Mouse (Mus musculus): ENCODE measurements around the gene Amn. TPM values are rescaled to one million over a fixed set of nuclear protein-coding genes. Genes with fewer than 3 reads are reported as not detected.

Gene Amn
- polyA plus RNA-seq, 1 experiment: 7.0 TPM

DNA sequence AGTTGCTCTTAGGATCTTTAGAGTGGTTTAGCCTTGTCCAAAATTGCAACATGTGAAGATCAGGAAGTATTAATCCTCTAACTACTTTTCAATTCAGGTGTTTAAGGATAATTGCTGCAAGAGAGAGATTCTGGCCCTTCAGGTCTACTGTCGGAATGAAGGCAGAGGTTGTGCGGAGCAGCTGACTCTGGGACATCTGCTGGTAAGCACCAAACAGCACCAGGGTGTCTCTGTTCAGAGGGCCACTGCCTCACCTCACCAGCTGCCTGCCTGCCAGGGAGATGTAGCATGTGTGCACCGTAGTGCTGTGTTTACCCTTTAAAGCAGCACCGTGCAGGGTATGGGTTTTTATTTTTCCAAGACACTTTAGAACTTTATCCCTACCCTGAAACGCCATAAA lies 28.5 kb upstream of the Amn start:
- WGBS: 98% methylated on average over 5 of the region's 5 CpGs
- no peaks in the 10 kb centered on the region for H3K36me3 ChIP-seq (ENCODE audit: control insufficient read depth, insufficient read depth, low read length)
- DNase-seq: no peak
- H3K27me3 ChIP-seq (ENCODE audit: control insufficient read depth, insufficient read depth, low read length): no peaks in the 10 kb centered on the region
- no peak overlapping the region for H3K27ac ChIP-seq (ENCODE audit: control insufficient read depth, insufficient read depth, low read length)
- H3K4me1 ChIP-seq (replicated peaks; ENCODE audit: control insufficient read depth, insufficient read depth, low read length): peaks cover 15% of the 10 kb centered on the region
- TF ChIP-seq POLR2A (IDR thresholded peaks at IDR 0.05; ENCODE audit: control insufficient read depth, extremely low read depth, insufficient read depth, low read length, poor library complexity) (no peak), CTCF (IDR thresholded peaks at IDR 0.05; ENCODE audit: borderline replicate concordance, control insufficient read depth, extremely low read depth, insufficient read depth, low read length, poor library complexity) (no peak)
- no peak overlapping the region for H3K4me3 ChIP-seq (ENCODE audit: control insufficient read depth, insufficient read depth, low read length)

DNA sequence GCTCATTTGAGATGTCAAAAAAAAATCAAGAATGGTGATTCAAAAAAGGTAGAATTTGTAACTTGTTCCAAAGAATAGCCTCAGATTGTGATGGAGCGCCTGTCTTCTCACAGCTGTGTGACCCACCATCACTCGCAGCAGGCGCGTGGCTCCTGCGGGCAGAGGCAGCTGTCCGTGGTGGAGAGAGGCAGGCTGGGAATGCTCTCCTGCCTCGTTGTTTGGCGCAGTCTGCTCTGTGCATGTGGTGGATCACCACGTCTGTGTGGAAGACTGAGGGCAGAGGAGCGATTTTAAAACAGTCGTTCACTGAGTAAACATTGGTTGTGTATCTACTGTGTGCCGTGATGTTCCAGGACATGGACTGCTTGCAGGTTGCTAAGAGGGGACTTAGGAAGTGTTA lies 27.2 kb upstream of the Amn start:
- no peak for DNase-seq
- H3K27ac ChIP-seq (ENCODE audit: control insufficient read depth, insufficient read depth, low read length): no peak overlapping the region
- H3K27me3 ChIP-seq (ENCODE audit: control insufficient read depth, insufficient read depth, low read length): no peaks in the 10 kb centered on the region
- peaks cover 4% of the 10 kb centered on the region for H3K36me3 ChIP-seq (ENCODE audit: control insufficient read depth, insufficient read depth, low read length)
- H3K4me1 ChIP-seq (replicated peaks; ENCODE audit: control insufficient read depth, insufficient read depth, low read length): peaks cover 8% of the 10 kb centered on the region
- TF ChIP-seq CTCF (IDR thresholded peaks at IDR 0.05; ENCODE audit: borderline replicate concordance, control insufficient read depth, extremely low read depth, insufficient read depth, low read length, poor library complexity): no peak
- no peak for TF ChIP-seq POLR2A (IDR thresholded peaks at IDR 0.05; ENCODE audit: control insufficient read depth, extremely low read depth, insufficient read depth, low read length, poor library complexity)
- no peak overlapping the region for H3K4me3 ChIP-seq (ENCODE audit: control insufficient read depth, insufficient read depth, low read length)
- whole genome bisulfite sequencing: 96% methylated on average over 12 of the region's 12 CpGs

DNA sequence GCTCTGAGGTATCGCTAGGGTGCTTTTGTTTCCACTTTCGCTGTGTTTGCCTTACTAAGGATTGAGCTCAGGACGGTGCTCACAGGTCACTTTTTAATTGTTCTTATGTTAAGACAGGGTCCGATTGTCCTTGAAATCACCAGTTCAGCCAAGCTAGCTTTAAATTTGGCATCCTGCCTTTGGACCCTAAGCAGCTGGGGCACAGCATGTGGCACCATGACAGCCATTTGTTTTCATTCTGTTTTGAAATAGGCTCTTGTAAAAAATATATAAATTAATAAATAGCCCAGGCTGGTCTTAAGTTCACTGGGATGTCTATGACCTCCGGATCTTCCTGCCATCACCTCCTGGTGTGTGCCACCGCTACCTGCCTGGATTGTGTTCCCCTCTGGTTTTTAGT lies 25.8 kb upstream of the Amn start:
- WGBS: 98% methylated on average over 6 of the region's 6 CpGs

DNA sequence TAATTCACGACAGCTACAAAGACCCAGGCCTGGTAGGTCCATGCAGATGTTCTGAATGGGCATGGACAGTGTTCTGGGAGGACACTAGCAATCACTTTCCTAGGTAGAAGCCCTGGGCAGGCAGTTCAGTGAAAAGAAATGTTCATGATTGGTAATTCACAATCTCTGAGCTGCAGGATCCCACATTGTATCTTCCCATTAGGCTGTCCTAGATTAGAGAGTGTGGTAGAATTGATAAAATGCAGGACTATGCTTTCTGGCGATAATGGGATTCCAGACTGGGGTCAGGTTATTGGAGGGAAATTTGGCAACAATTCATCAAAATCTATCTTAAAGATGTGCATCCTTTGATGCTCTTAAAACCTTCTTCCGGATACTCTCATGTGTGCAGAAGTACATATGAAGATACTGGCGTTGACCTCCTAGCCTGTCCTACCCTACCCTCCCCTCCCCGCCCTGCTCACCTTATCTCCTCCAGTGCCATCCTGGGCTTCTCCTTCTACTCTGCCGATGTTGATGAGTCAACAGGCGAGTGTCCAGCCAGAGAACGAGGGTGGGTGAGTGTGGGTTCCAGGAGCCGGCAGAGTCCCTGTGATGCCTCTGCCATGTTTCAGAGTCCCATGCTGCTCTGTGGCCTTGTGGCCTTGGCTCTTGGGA lies 24.0 kb upstream of the Amn start:
- Histone ChIP-seq H3K27ac (ENCODE audit: control insufficient read depth, insufficient read depth, low read length) (no peak overlapping the region), H3K36me3 (ENCODE audit: control insufficient read depth, insufficient read depth, low read length) (peaks cover 6% of the 10 kb centered on the region), H3K4me3 (ENCODE audit: control insufficient read depth, insufficient read depth, low read length) (no peak overlapping the region), H3K4me1 (replicated peaks; ENCODE audit: control insufficient read depth, insufficient read depth, low read length) (no peaks in the 10 kb centered on the region), H3K27me3 (ENCODE audit: control insufficient read depth, insufficient read depth, low read length) (no peaks in the 10 kb centered on the region)
- 97% methylated on average over 9 of the region's 9 CpGs for WGBS
- TF ChIP-seq CTCF (IDR thresholded peaks at IDR 0.05; ENCODE audit: borderline replicate concordance, control insufficient read depth, extremely low read depth, insufficient read depth, low read length, poor library complexity) (no peak), POLR2A (IDR thresholded peaks at IDR 0.05; ENCODE audit: control insufficient read depth, extremely low read depth, insufficient read depth, low read length, poor library complexity) (no peak)
- no peak for DNase-seq

More for the DNA sequence above, 25.8 kb upstream of the Amn start:
- Histone ChIP-seq H3K27ac (ENCODE audit: control insufficient read depth, insufficient read depth, low read length) (no peak overlapping the region), H3K36me3 (ENCODE audit: control insufficient read depth, insufficient read depth, low read length) (peaks cover 6% of the 10 kb centered on the region), H3K4me3 (ENCODE audit: control insufficient read depth, insufficient read depth, low read length) (no peak overlapping the region), H3K27me3 (ENCODE audit: control insufficient read depth, insufficient read depth, low read length) (no peaks in the 10 kb centered on the region), H3K4me1 (replicated peaks; ENCODE audit: control insufficient read depth, insufficient read depth, low read length) (no peaks in the 10 kb centered on the region)
- no peak for TF ChIP-seq POLR2A (IDR thresholded peaks at IDR 0.05; ENCODE audit: control insufficient read depth, extremely low read depth, insufficient read depth, low read length, poor library complexity)
- no peak for TF ChIP-seq CTCF (IDR thresholded peaks at IDR 0.05; ENCODE audit: borderline replicate concordance, control insufficient read depth, extremely low read depth, insufficient read depth, low read length, poor library complexity)
- DNase-seq: no peak

DNA sequence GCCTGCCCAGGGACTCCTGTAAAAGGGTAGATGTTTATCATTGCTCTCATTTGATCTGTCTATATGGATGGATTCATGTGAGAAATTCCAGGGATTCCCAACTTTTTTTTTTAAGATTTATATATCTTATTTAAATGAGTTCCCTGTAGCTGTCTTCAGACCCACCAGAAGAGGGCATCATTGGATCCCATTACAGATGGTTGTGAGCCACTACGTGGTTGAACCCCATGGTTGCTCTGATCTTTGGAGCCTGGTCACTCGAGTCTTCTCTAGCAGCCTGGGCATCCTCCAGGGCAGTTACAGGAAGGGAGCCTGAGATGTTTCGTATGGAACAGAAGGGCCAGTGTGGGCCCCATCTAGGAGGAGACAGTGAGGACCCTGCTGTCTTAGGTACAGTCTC lies 21.8 kb upstream of the Amn start:
- H3K36me3 ChIP-seq (ENCODE audit: control insufficient read depth, insufficient read depth, low read length): peaks cover 6% of the 10 kb centered on the region

DNA sequence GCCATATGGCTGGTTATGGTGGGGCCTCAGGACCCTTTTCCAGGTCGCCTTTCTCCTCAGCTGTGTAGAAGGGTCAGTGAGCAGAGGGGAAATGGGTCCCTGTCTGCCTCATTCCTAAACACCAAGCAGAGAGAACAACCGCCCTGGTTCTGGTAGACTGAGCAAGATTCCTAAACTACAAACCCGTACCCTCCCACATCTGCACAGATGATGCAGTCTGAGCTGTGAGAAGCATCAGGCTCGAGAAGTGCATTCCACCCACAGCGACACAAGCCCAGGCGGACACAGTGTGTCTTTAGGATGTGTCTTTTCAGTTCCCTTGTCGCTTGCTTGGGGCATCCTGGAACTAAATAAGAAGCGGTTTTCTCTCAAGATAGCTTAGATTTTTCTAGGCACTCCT lies 20.8 kb upstream of the Amn start:
- Histone ChIP-seq H3K27me3 (ENCODE audit: control insufficient read depth, insufficient read depth, low read length) (no peaks in the 10 kb centered on the region), H3K4me1 (replicated peaks; ENCODE audit: control insufficient read depth, insufficient read depth, low read length) (no peaks in the 10 kb centered on the region), H3K36me3 (ENCODE audit: control insufficient read depth, insufficient read depth, low read length) (peaks cover 6% of the 10 kb centered on the region), H3K27ac (ENCODE audit: control insufficient read depth, insufficient read depth, low read length) (no peak overlapping the region), H3K4me3 (ENCODE audit: control insufficient read depth, insufficient read depth, low read length) (no peak overlapping the region)
- DNase-seq: no peak
- 97% methylated on average over 8 of the region's 8 CpGs for WGBS
- TF ChIP-seq CTCF (IDR thresholded peaks at IDR 0.05; ENCODE audit: borderline replicate concordance, control insufficient read depth, extremely low read depth, insufficient read depth, low read length, poor library complexity): no peak
- TF ChIP-seq POLR2A (IDR thresholded peaks at IDR 0.05; ENCODE audit: control insufficient read depth, extremely low read depth, insufficient read depth, low read length, poor library complexity): no peak

More for the DNA sequence above, 21.8 kb upstream of the Amn start:
- Histone ChIP-seq H3K27ac (ENCODE audit: control insufficient read depth, insufficient read depth, low read length) (no peak overlapping the region), H3K4me1 (replicated peaks; ENCODE audit: control insufficient read depth, insufficient read depth, low read length) (no peaks in the 10 kb centered on the region), H3K4me3 (ENCODE audit: control insufficient read depth, insufficient read depth, low read length) (no peak overlapping the region), H3K27me3 (ENCODE audit: control insufficient read depth, insufficient read depth, low read length) (no peaks in the 10 kb centered on the region)
- no peak for TF ChIP-seq POLR2A (IDR thresholded peaks at IDR 0.05; ENCODE audit: control insufficient read depth, extremely low read depth, insufficient read depth, low read length, poor library complexity)
- no peak for TF ChIP-seq CTCF (IDR thresholded peaks at IDR 0.05; ENCODE audit: borderline replicate concordance, control insufficient read depth, extremely low read depth, insufficient read depth, low read length, poor library complexity)
- no peak for DNase-seq
- WGBS: 83% methylated on average over 3 of the region's 3 CpGs

DNA sequence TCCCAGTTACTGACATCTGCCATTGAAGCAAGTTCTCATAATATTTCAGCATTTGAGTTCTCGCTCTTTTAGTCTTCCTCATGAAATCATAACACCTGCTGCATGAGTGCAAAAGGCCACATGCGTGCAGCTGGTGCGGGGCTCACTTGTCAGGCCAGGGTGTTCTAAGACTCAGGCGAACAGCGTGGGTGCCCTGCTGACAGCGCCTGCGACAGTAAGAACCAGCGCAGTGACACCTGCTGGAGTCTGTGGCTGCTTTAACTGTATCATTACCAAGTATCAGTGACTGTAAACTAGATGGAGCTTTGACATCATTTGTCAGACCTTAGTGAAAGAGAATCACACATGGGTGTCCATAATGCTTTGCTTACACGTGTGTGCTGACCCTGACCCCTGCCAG lies 19.7 kb upstream of the Amn start:
- H3K27ac ChIP-seq (ENCODE audit: control insufficient read depth, insufficient read depth, low read length): no peak overlapping the region
- no peak overlapping the region for H3K4me3 ChIP-seq (ENCODE audit: control insufficient read depth, insufficient read depth, low read length)
- DNase-seq: no peak
- no peaks in the 10 kb centered on the region for H3K27me3 ChIP-seq (ENCODE audit: control insufficient read depth, insufficient read depth, low read length)
- no peaks in the 10 kb centered on the region for H3K4me1 ChIP-seq (replicated peaks; ENCODE audit: control insufficient read depth, insufficient read depth, low read length)
- TF ChIP-seq POLR2A (IDR thresholded peaks at IDR 0.05; ENCODE audit: control insufficient read depth, extremely low read depth, insufficient read depth, low read length, poor library complexity): no peak
- H3K36me3 ChIP-seq (ENCODE audit: control insufficient read depth, insufficient read depth, low read length): peaks cover 12% of the 10 kb centered on the region
- 79% methylated on average over 9 of the region's 9 CpGs for WGBS

Measured in thymus, adult 2 months (tissue).